Mouse (Mus musculus) liver, embryonic 14 days (tissue): ENCODE data around the gene Car5a. TPM values are rescaled to one million over a fixed set of nuclear protein-coding genes. Genes with fewer than 3 reads are reported as not detected.

Experiments
- polyA plus RNA-seq: library from polyadenylated mRNA; depleted of rRNA; stranded (reverse); fragments of >200 nt; gene quantifications from 2 replicates; pipeline ENCODE4 v1.2.3, GENCODE M21; 2012; rRNA removed

The Car5a gene
- polyA plus RNA-seq, result 0.67 and 0.86 TPM in 2 replicates

GRCm38 (mm10) chr8:121944831-121945230, at the start of gene Car5a:
TSS of gene Car5a (minus strand) at chr8:121944904.

GRCm38 (mm10) chr8:121949222-121949800, 4.6 kb upstream of the Car5a start, which contains the start of gene Banp:
TSS of gene Banp (plus strand) at chr8:121949750.

GRCm38 (mm10) chr8:121907587-121908248, 37.0 kb downstream of the Car5a start, which contains the start of gene Slc7a5:
TSS of gene Slc7a5 (minus strand) at chr8:121907694.

Other genes with a start within 250 kb of the Car5a start
- 0.01 TPM in 1 of 2 replicates, not detected in the other for gene Jph3, start 215.3 kb downstream of the Car5a start, polyA plus RNA-seq
- gene Klhdc4, start 115.3 kb downstream of the Car5a start, polyA plus RNA-seq, result 17.1 TPM in 2 replicates
- gene Slc7a5, start 37.2 kb downstream of the Car5a start, polyA plus RNA-seq, result 39.8 and 40.1 TPM in 2 replicates
- gene Banp, start 4.8 kb upstream of the Car5a start, polyA plus RNA-seq, result 17.3 and 18.8 TPM in 2 replicates